Mouse (Mus musculus) heart, embryonic 10.5 days (tissue): ENCODE measurements around the gene Ppm1d. TPM values are rescaled to one million over a fixed set of nuclear protein-coding genes. Genes with fewer than 3 reads are reported as not detected.

Source experiments
- DNase-seq: peaks from one replicate; pipeline ENCODE4 v3.0.0-alpha.2; 2017; ENCODE audit warnings: low spot score
- H3K27ac ChIP-seq: fragments of 300-500 bp; sonication (generic); 2 replicates; pipeline ENCODE4 v1.5.1; 2016; ENCODE audit warnings: mild to moderate bottlenecking
- H3K27me3 ChIP-seq: fragments of 300-500 bp; sonication (generic); 2 replicates; pipeline ENCODE4 v1.6.1; 2016; ENCODE audit warnings: mild to moderate bottlenecking; ENCODE audit not compliant: poor library complexity, insufficient read depth, severe bottlenecking
- H3K36me3 ChIP-seq: fragments of 300-500 bp; sonication (generic); 2 replicates; pipeline ENCODE4 v1.6.1; 2016; ENCODE audit warnings: mild to moderate bottlenecking, moderate library complexity
- H3K4me1 ChIP-seq: fragments of 300-500 bp; sonication (generic); 2 replicates; pipeline ENCODE4 v1.6.1; 2016; ENCODE audit warnings: mild to moderate bottlenecking
- H3K4me3 ChIP-seq: fragments of 300-500 bp; sonication (generic); 2 replicates; pipeline ENCODE4 v1.5.1; 2016; ENCODE audit warnings: mild to moderate bottlenecking, moderate library complexity
- H3K9me3 ChIP-seq: fragments of 300-500 bp; sonication (generic); 2 replicates; pipeline ENCODE4 v1.6.1; 2016; ENCODE audit warnings: mild to moderate bottlenecking, moderate library complexity
- WGBS: fragments of 180-500 bp; shearing (Covaris S2); methylation state at CpG from one replicate; pipeline ENCODE4 v1.1.7; 2016; 5-methylcytosine and 5-hydroxymethylcytosine counted together
- polyA plus RNA-seq: library from polyadenylated mRNA; unstranded; fragments of >200 nt; fragmentation: Nextera tagmentation; extraction: Ambion mirVana; gene quantifications from 2 replicates; pipeline ENCODE4 v1.2.1, GENCODE M21; 2016

Gene Ppm1d
- 15.0 and 17.7 TPM in 2 replicates for polyA plus RNA-seq

DNA sequence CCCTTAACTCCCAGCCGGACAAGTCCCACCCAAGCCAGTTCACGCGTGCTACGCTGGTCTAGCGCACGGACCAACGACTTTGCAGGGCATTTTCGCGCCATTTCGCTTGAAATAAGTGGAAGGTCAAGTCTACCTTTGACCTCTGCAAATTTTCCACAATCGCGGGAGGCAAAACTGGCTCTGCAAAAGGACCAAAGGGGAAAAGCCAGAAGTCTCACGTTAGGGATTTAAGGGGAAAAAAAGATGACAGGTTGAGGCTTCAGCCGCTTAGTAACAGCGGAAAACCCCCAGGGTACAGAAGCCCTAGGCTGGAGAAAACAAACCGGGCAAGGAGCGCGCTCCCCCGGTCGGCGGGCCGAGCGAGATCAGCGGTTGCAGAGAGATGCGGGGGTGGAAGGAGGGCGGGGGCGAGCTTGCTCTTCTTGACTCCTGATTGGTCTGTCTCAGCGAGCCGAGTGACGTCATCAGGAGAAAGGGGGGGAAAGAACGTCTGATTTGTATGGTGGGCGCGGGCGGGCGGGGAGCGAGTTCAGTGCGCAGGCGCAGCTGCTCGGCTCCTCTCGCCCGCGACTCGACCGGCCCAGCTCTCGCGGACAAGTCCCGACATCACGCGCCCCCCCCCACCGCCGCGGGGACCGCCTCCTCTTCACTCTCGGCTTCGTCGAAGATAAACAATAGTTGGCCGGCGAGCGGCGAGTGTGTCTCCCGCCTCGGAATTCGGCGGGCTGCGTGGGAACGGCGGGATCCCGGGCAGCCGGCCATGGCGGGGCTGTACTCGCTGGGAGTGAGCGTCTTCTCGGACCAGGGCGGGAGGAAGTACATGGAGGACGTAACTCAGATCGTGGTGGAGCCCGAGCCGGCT, at the start of gene Ppm1d:
Gene Ppm1d, plus strand, starts transcription at position 532 of the 862 bp plus-strand sequence.
- H3K4me1 ChIP-seq: peaks cover 18% of the 10 kb centered on the region; the same call in 1 of the 2 replicates
- peak; percentile 99 for DNase-seq
- peak within 1 kb of the TSS; percentile 94 for H3K27ac ChIP-seq
- peak within 1 kb of the TSS; percentile 73 for H3K4me3 ChIP-seq
- H3K27me3 ChIP-seq: no peaks in the 10 kb centered on the region
- WGBS: under 1% methylated on average over 78 of the region's 78 CpGs
- H3K9me3 ChIP-seq: no peaks in the 10 kb centered on the region
- peaks cover 13% of the 10 kb centered on the region for H3K36me3 ChIP-seq

DNA sequence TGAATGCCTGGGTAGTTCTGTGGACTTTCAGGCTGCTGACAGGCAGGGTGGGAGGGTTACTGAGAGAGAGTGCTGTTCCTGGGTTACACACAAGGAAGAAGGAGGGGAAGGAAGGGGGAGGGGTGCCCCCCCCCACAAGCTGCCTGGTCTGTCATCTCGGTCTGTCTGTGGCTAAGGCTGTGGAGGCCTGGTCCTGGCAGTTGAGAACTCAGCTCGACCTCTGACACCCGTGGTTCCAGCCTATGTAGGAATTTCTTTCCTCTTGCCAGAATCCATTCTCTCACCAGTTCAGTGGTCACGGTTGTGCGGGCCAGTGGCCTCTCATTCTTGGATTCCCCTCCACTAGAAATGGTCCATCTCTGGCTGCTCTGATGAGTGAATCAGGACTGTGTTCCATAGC, 46.4 kb upstream of the Ppm1d start:
- H3K27ac ChIP-seq: no peak overlapping the region
- H3K4me3 ChIP-seq: no peak overlapping the region
- H3K9me3 ChIP-seq: no peaks in the 10 kb centered on the region
- H3K36me3 ChIP-seq: no peaks in the 10 kb centered on the region
- DNase-seq: no peak
- H3K4me1 ChIP-seq: no peaks in the 10 kb centered on the region
- WGBS: 63% methylated on average over 5 of the region's 5 CpGs
- H3K27me3 ChIP-seq: no peaks in the 10 kb centered on the region

DNA sequence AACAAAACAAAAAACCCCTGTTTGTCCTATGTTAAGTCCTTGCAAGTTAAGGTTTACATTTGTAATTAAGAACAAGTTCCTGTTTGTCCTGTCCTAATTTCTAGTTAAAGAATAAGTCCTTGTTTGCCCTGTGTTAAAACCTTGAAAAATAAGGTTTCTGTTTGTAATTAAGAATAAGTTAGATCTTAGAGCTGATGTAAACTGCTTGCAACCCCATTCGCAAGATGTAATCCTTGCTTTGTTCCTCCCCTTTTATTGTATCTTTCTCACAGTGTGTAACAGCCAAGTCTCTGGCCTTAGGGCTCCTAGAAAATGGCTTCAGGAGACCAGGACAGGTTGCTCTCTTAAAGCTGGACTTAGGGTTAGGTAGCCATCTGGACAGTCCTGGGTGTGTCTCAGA, 43.7 kb upstream of the Ppm1d start:
- DNase-seq: no peak
- no peak overlapping the region for H3K4me3 ChIP-seq
- no peaks in the 10 kb centered on the region for H3K9me3 ChIP-seq
- 96% methylated on average over 1 of the region's 1 CpGs for WGBS
- H3K4me1 ChIP-seq: no peaks in the 10 kb centered on the region
- no peak overlapping the region for H3K27ac ChIP-seq
- no peaks in the 10 kb centered on the region for H3K27me3 ChIP-seq
- H3K36me3 ChIP-seq: no peaks in the 10 kb centered on the region

DNA sequence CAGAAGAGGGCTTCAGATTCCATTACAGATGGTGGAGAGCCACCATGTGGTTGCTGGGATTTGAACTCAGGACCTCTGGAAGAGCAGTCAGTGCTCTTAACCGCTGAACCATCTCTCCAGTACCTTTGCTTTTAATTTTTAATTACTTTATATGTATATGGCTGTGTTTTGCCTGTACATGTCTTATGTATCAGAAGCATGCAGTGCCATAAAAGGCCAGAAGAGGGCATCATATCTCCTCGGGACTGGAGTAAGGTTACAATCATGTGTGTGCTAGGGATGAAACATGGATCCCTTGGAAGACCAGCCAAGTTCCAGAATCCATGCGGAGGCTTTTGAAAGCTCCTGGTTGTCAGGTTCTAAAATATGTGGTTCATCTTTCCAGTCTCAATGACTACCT, 40.4 kb upstream of the Ppm1d start:
- WGBS: 41% methylated on average over 3 of the region's 3 CpGs
- Histone ChIP-seq H3K4me1 (no peaks in the 10 kb centered on the region), H3K9me3 (no peaks in the 10 kb centered on the region), H3K36me3 (no peaks in the 10 kb centered on the region), H3K4me3 (no peak overlapping the region), H3K27ac (no peak overlapping the region), H3K27me3 (no peaks in the 10 kb centered on the region)
- no peak for DNase-seq

DNA sequence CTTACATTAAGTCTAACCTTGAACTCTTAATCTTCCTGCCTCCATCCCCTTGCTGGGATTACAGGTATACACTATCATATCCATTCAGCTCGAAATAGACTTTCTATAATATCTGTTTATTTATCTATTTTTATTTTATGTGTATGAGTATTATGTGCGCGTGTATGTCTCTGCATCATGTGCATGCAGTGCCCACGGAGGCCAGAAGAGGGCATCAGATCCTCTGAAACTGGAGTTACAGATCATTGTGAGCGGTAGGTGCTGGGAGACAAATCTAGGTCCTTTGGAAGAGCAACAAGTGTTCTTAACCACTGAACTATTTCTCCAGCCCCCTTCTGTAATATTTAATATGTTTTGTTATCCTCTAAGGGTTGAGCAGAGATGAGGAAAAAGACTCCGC, 37.7 kb upstream of the Ppm1d start:
- Histone ChIP-seq H3K27me3 (no peaks in the 10 kb centered on the region), H3K9me3 (no peaks in the 10 kb centered on the region)
- 63% methylated on average over 6 of the region's 6 CpGs for WGBS

DNA sequence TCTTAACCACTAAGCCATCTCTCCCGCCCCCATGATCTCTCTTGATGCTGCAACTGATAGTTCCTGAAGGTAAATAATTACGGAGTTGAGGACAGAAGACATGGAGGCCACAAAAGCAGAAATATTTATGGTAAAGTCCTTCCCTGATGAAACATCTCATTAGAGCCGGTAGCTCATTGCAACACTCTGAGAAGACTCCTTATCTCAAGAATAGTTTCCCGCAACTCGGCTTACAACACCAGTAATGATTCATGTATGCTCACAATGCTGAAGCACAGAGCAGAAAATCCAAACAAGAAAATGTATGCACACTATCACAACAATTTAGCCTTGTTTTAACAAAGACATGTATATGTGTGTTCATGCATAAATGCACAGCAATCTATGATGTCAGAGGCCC, 35.9 kb upstream of the Ppm1d start:
- 77% methylated on average over 5 of the region's 5 CpGs for WGBS
- no peak for DNase-seq
- no peak overlapping the region for H3K4me3 ChIP-seq

More for the DNA sequence above, 37.7 kb upstream of the Ppm1d start:
- H3K4me1 ChIP-seq: peaks cover 19% of the 10 kb centered on the region
- H3K36me3 ChIP-seq: no peaks in the 10 kb centered on the region
- no peak overlapping the region for H3K27ac ChIP-seq
- H3K4me3 ChIP-seq: no peak overlapping the region
- DNase-seq: no peak

DNA sequence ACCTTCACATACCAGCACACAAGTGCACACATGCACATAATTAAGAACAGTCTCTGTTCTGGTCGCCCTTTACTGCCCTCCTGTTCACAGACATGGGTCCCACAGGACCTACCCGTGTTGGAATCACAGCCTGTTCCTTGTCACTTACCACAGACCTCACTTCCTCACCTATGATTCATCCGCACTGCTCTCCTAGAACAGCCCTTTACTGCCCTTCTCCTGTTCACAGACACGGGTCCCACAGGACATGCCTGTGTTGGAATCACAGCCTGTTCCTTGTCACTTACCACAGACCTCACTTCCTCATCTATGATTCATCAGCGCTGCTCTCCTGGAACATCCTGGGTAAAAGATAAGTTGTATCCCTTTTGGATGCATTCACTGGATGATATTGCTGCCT, 33.4 kb upstream of the Ppm1d start:
- WGBS: 45% methylated on average over 5 of the region's 5 CpGs
- peaks cover 27% of the 10 kb centered on the region for H3K4me1 ChIP-seq
- H3K27ac ChIP-seq: 0 out of 2 replicates have a peak overlapping the region, but pooled peaks have one; percentile 42
- H3K36me3 ChIP-seq: no peaks in the 10 kb centered on the region
- H3K4me3 ChIP-seq: no peak overlapping the region
- no peak for DNase-seq
- no peaks in the 10 kb centered on the region for H3K9me3 ChIP-seq
- no peaks in the 10 kb centered on the region for H3K27me3 ChIP-seq

More for the DNA sequence above, 35.9 kb upstream of the Ppm1d start:
- H3K9me3 ChIP-seq: no peaks in the 10 kb centered on the region
- H3K27me3 ChIP-seq: no peaks in the 10 kb centered on the region
- H3K27ac ChIP-seq: no peak overlapping the region
- peaks cover 20% of the 10 kb centered on the region for H3K4me1 ChIP-seq
- H3K36me3 ChIP-seq: no peaks in the 10 kb centered on the region

DNA sequence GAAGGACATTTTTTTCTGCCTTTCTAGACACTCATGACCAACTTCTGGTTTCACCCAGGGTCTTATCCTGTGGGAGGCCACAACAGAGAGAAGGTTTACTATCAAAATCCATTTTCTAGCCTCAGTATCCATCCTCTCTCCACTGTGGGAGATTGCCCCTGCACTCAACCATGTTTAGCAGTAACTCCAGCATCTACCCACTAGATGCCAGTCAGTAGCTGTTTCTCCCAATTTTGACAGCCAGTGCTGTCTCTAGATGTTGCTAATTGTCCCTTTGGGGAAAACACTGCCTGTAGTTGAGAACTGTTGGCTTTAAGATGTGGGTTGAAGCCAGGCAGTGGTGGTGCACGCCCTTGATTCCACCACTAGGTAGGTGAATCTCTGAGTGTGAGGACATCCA, 32.9 kb upstream of the Ppm1d start:
- H3K36me3 ChIP-seq: no peaks in the 10 kb centered on the region
- DNase-seq: no peak
- no peak overlapping the region for H3K4me3 ChIP-seq
- no peaks in the 10 kb centered on the region for H3K9me3 ChIP-seq
- WGBS: 71% methylated on average over 1 of the region's 1 CpGs
- H3K27me3 ChIP-seq: no peaks in the 10 kb centered on the region
- peaks cover 27% of the 10 kb centered on the region for H3K4me1 ChIP-seq
- no peak overlapping the region for H3K27ac ChIP-seq

DNA sequence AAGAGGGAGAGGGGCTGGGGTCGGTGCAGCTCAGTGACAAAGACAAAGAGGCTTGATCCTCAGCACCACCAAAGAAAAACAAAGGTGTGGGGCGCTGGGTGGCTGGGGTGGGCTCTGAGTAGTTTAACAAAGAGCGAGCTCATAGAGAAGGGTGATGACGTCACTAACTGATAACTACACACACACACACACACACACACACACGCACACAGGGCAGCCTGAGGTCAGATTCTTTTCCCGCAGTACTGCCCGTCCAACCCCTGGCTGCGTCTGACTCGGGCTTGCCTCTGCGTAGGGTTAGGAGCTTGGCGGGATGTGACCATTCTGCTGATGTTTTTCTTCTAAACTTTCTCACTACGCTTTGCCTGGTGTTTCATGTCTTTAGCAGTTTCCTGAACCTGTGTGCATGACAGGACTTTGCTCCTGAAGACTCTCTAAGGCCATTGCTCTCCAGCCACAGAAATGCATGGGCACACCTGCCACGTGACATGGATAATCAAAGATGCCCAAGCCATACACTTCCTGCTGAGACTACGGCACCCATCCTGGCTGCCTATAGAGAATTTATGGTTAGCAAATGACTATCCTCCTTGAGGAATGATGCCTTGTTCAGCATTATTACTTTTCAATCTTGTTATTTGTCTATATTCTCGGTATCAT, 29.7 kb upstream of the Ppm1d start:
- WGBS: 56% methylated on average over 15 of the region's 15 CpGs
- Histone ChIP-seq H3K4me1 (peaks cover 27% of the 10 kb centered on the region), H3K9me3 (no peaks in the 10 kb centered on the region), H3K36me3 (no peaks in the 10 kb centered on the region), H3K4me3 (no peak overlapping the region), H3K27ac (no peak overlapping the region), H3K27me3 (no peaks in the 10 kb centered on the region)
- no peak for DNase-seq

DNA sequence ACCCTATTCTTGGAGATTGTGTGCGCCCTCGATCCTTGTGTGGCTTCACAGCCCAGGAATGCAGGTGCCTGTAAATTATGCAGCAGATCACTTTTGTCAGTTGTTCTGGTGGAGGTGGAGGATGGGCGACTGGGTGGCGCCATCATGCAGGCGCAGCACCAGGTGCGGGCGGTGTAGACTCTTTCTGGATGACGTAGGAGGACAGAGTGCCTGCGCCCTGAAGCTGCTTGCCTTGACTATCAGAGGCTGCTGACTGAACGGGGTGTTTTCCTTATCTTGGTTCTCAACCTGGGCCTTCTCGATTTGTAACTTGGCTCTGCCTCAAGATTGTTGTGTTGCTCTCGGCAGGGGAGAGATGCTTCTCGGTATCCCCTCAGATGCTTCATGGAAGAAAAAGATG, 13.1 kb upstream of the Ppm1d start:
- no peak overlapping the region for H3K27ac ChIP-seq
- no peaks in the 10 kb centered on the region for H3K27me3 ChIP-seq
- 67% methylated on average over 13 of the region's 13 CpGs for WGBS
- H3K36me3 ChIP-seq: no peaks in the 10 kb centered on the region
- no peaks in the 10 kb centered on the region for H3K4me1 ChIP-seq
- H3K4me3 ChIP-seq: no peak overlapping the region
- peak; percentile 83 for DNase-seq
- no peaks in the 10 kb centered on the region for H3K9me3 ChIP-seq

DNA sequence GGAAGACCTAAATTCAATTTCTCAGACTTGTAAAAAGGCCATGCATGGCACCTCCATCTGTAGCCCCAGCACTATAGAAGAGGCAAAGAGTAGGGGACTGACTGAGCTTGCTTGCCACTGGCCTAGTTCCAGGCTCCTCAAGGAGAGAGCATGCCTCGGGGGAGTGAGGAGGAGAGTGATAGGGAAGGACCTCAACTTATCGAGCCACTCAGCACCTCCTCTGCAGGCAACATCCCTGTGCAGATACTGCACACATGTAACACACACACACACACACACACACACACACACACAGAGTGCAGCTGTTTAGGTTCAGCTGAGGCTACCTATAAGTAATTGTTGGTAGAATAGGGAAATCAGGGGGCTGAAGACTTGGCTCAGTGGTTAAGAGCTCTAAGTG, 11.2 kb upstream of the Ppm1d start:
- 47% methylated on average over 2 of the region's 2 CpGs for WGBS

DNA sequence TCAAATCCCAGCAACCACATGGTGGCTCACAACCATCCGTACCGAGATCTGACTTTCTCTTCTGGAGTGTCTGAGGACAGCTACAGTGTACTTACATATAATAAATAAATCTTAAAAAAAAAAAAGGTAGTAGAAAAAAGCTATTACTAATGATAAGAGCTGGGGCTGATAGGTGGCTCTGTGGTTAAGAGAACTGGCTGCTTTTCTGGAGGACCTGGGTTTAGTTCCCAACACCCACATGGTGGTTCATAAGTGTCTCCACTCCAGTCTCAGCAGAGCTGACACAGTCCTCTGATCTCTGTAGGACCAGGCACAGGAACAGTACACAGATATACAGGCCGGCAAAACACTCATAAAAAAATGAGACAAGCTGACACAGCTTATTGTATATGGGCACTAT, 9.9 kb upstream of the Ppm1d start:
- WGBS: 84% methylated on average over 3 of the region's 3 CpGs
- Histone ChIP-seq H3K9me3 (no peaks in the 10 kb centered on the region), H3K36me3 (no peaks in the 10 kb centered on the region), H3K4me3 (no peak overlapping the region), H3K4me1 (no peaks in the 10 kb centered on the region), H3K27me3 (no peaks in the 10 kb centered on the region), H3K27ac (no peak overlapping the region)
- no peak for DNase-seq

More for the DNA sequence above, 11.2 kb upstream of the Ppm1d start:
- no peak overlapping the region for H3K4me3 ChIP-seq
- H3K36me3 ChIP-seq: no peaks in the 10 kb centered on the region
- no peak for DNase-seq
- no peak overlapping the region for H3K27ac ChIP-seq
- H3K9me3 ChIP-seq: no peaks in the 10 kb centered on the region
- no peaks in the 10 kb centered on the region for H3K27me3 ChIP-seq
- H3K4me1 ChIP-seq: no peaks in the 10 kb centered on the region

DNA sequence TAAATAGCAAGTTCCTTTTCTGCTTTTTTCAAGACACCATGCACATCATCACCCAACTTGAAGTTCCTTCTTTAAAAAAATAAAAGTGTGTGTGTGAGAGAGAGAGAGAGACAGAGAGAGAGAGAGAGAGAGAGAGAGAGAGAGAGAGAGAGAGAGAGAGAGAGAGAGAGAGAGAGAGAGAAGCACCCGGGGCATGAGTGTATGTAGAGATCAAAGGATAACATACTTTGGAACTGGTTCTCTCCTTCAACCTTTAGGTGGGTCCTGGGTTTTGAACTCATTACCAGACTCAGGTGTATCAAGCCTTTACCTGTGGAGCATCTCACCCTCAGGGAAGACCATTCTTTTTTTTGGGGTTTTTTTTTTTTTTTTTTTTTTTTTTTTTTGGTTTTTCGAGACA, 9.2 kb upstream of the Ppm1d start:
- Histone ChIP-seq H3K27ac (no peak overlapping the region), H3K4me1 (0 out of 2 replicates have a peak, but pooled peaks cover 2% of the 10 kb centered on the region), H3K9me3 (no peaks in the 10 kb centered on the region), H3K27me3 (no peaks in the 10 kb centered on the region), H3K4me3 (no peak overlapping the region), H3K36me3 (no peaks in the 10 kb centered on the region)
- DNase-seq: no peak
- 73% methylated on average over 2 of the region's 2 CpGs for WGBS
